ENCODE assay signal across 9 mouse cellular contexts in the genomic region with DNA sequence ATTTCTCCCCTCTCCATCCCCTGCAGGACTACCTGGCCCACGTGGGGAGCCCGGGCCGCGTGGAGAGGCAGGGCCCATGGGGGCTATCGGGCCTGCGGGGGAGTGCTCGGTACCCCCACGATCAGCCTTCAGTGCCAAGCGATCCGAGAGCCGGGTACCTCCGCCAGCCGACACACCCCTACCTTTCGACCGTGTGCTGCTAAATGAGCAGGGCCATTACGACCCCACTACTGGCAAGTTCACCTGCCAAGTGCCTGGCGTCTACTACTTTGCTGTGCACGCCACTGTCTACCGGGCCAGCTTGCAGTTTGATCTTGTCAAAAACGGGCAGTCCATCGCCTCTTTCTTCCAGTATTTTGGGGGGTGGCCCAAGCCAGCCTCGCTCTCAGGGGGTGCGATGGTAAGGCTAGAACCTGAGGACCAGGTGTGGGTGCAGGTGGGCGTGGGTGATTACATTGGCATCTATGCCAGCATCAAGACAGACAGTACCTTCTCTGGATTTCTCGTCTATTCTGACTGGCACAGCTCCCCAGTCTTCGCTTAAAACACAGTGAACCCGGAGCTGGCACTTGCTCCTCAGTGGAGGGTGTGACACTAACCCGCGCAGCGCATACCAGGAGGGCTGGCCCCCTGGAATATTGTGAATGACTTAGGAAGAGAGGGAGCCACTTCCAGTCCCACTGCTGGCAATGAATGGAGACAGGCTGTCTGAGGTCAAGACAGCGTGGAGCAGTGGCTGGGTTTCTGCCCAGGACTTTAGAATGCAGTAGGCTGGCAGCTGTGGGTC. TPM values are rescaled to one million over a fixed set of nuclear protein-coding genes. Genes with fewer than 3 reads are reported as not detected.
DNase-seq lines count a peak whose midpoint lies in the region; ATAC-seq and TF ChIP-seq lines count a peak whose summit lies in the region.
"Had no signal": no experiment of that assay in that cellular context is flagged by ENCODE, and none has a peak within 500 bp of the region (broad histone marks: within the 10 kb centered on the region; RNA-seq: fewer than 3 reads in every experiment).

No protein-coding gene starts in this region.

- no peaks in the 10 kb centered on the region for H3K9me3 ChIP-seq in neural tube, embryonic 11.5 days (ENCODE audit: control insufficient read depth, low read length)
- H3K9me3 ChIP-seq in intestine, postnatal 0 days (ENCODE audit: control insufficient read depth) = no peaks in the 10 kb centered on the region

- H3K27me3 ChIP-seq in neural tube, embryonic 11.5 days (ENCODE audit: control insufficient read depth, insufficient read depth, low read length) = no peaks in the 10 kb centered on the region
- H3K27me3 ChIP-seq in intestine, postnatal 0 days (replicated peaks; ENCODE audit: control insufficient read depth, insufficient read depth, low read length) = no peaks in the 10 kb centered on the region
- no peaks in the 10 kb centered on the region for H3K27me3 ChIP-seq in small intestine, adult 2 months (ENCODE audit: control insufficient read depth, insufficient read depth, low read length)

- WGBS in neural tube, embryonic 11.5 days = 83% methylated on average over 31 of the region's 31 CpGs
- 82% methylated on average over 31 of the region's 31 CpGs for WGBS in intestine, postnatal 0 days
- 81% methylated on average over 31 of the region's 31 CpGs for WGBS in small intestine, adult 2 months

- peaks cover 7% of the 10 kb centered on the region for H3K36me3 ChIP-seq in neural tube, embryonic 11.5 days (ENCODE audit: control insufficient read depth, insufficient read depth, low read length)
- H3K36me3 ChIP-seq in intestine, postnatal 0 days (ENCODE audit: control insufficient read depth, insufficient read depth) = peaks cover 6% of the 10 kb centered on the region; the same call in 1 of the 2 replicates
- H3K36me3 ChIP-seq in small intestine, adult 2 months (ENCODE audit: control insufficient read depth, insufficient read depth, low read length) = peaks cover 3% of the 10 kb centered on the region; the same call in 1 of the 2 replicates

- TF ChIP-seq CTCF in intestine, postnatal 0 days (IDR thresholded peaks at IDR 0.05; ENCODE audit: low read depth) = no peak
- no peak for TF ChIP-seq CTCF in small intestine, adult 2 months (IDR thresholded peaks at IDR 0.05; ENCODE audit: extremely low read depth, insufficient read length, insufficient replicate concordance, low read depth, low read length)

- H3K4me1 ChIP-seq in neural tube, embryonic 11.5 days (ENCODE audit: control insufficient read depth, insufficient read depth, low read length) = peaks cover 22% of the 10 kb centered on the region
- no peaks in the 10 kb centered on the region for H3K4me1 ChIP-seq in intestine, postnatal 0 days (replicated peaks; ENCODE audit: control insufficient read depth, insufficient read depth, low read length)
- peaks cover 5% of the 10 kb centered on the region for H3K4me1 ChIP-seq in small intestine, adult 2 months (ENCODE audit: control insufficient read depth, insufficient read depth, insufficient read length, low read length)

- no peak overlapping the region for H3K27ac ChIP-seq in neural tube, embryonic 11.5 days (ENCODE audit: low read depth, low read length)
- no peak overlapping the region for H3K27ac ChIP-seq in intestine, postnatal 0 days (ENCODE audit: low read depth, low read length)
- 0 out of 2 replicates have a peak overlapping the region, but pooled peaks have one; percentile 71 for H3K27ac ChIP-seq in small intestine, adult 2 months (ENCODE audit: insufficient read depth, low read depth, low read length)

- no peak overlapping the region for H3K9ac ChIP-seq in neural tube, embryonic 11.5 days (ENCODE audit: low read length)
- no peak overlapping the region for H3K9ac ChIP-seq in intestine, postnatal 0 days (ENCODE audit: low read depth, low read length)

- peak overlapping the region; percentile 22; the same call in 1 of the 2 replicates for H3K4me2 ChIP-seq in neural tube, embryonic 11.5 days (ENCODE audit: low read depth)
- peak overlapping the region; percentile 33; the same call in 1 of the 2 replicates for H3K4me2 ChIP-seq in intestine, postnatal 0 days (replicated peaks; ENCODE audit: low read depth)

- intact Hi-C loops in left cerebral cortex, postnatal 14 days (cut with DNase I) = loop anchor here (5.0 kb wide), 2 partner anchors 41 to 121 kb away; a partner anchor contains a TSS

- DNase-seq in heart, adult 11 months = peak; percentile 95
- DNase-seq in heart, postnatal 4 days = no peak
- no peak for DNase-seq in neural tube, embryonic 11.5 days (ENCODE audit: low spot score)
- DNase-seq in neural tube, embryonic 10.5 days (ENCODE audit: extremely low spot score, low spot score) = no peak
- DNase-seq in left cerebral cortex, postnatal 14 days (ENCODE audit: low spot score in 2 of 2) = no peak
- DNase-seq in left cerebral cortex, adult 9 months (ENCODE audit: low spot score in 2 of 2) = no peak

- no peak overlapping the region for H3K4me3 ChIP-seq in neural tube, embryonic 11.5 days (ENCODE audit: low read depth, low read length)
- H3K4me3 ChIP-seq in intestine, postnatal 0 days (ENCODE audit: low read depth, low read length) = no peak overlapping the region
- H3K4me3 ChIP-seq in small intestine, adult 2 months (ENCODE audit: low read depth, low read length) = 0 out of 2 replicates have a peak overlapping the region, but pooled peaks have one; percentile 45

- no peak for TF ChIP-seq POLR2A in small intestine, adult 2 months (IDR thresholded peaks at IDR 0.05; ENCODE audit: low read depth, low read length)

- no peak for ATAC-seq in neural tube, embryonic 11.5 days (ENCODE audit: insufficient read depth, low FRiP score, low TSS enrichment)
- ATAC-seq in intestine, postnatal 0 days = no peak

RNA-seq across cellular contexts. Expression of a gene that starts 1.4 kb away (rescaled TPM):
- 1 to 10 TPM; 8.5 to 9.7 TPM for total RNA-seq in heart, postnatal 4 days (2021)
- polyA plus RNA-seq in neural tube, embryonic 11.5 days (2014; fragmentation: Nextera tagmentation; extraction: Ambion mirVana) = 0.27 and 0.31 TPM in 2 replicates
- 5.4 and 6.0 TPM in 2 replicates for polyA plus RNA-seq in intestine, postnatal 0 days (2015; fragmentation: Nextera tagmentation; extraction: Ambion mirVana)
- polyA plus RNA-seq in small intestine, adult 2 months (2012; rRNA removed) = 6.4 and 7.0 TPM in 2 replicates
- 10 to 100 TPM; 17.1 to 19.6 TPM for total RNA-seq in left cerebral cortex, postnatal 14 days (2021)

RNA-seq across cellular contexts. Expression of a gene that starts 4.8 kb away (rescaled TPM):
- not detected for total RNA-seq in heart, postnatal 4 days (2021)
- 0.20 and 0.95 TPM in 2 replicates for polyA plus RNA-seq in neural tube, embryonic 11.5 days (2014; fragmentation: Nextera tagmentation; extraction: Ambion mirVana)
- polyA plus RNA-seq in intestine, postnatal 0 days (2015; fragmentation: Nextera tagmentation; extraction: Ambion mirVana) = 0.05 TPM in 1 of 2 replicates, not detected in the other
- not detected in 2 replicates for polyA plus RNA-seq in small intestine, adult 2 months (2012; rRNA removed)
- under 1 TPM; 0.25 to 0.37 TPM for total RNA-seq in left cerebral cortex, postnatal 14 days (2021)
- polyA plus RNA-seq: large intestine, adult 2 months had no signal

RNA-seq across cellular contexts. Expression of a gene that starts 4.9 kb away (rescaled TPM):
- total RNA-seq in heart, postnatal 4 days (2021) = 10 to 100 TPM; 22.3 to 24.7 TPM
- 62.4 and 71.1 TPM in 2 replicates for polyA plus RNA-seq in neural tube, embryonic 11.5 days (2014; fragmentation: Nextera tagmentation; extraction: Ambion mirVana)
- 18.4 and 18.8 TPM in 2 replicates for polyA plus RNA-seq in intestine, postnatal 0 days (2015; fragmentation: Nextera tagmentation; extraction: Ambion mirVana)
- polyA plus RNA-seq in small intestine, adult 2 months (2012; rRNA removed) = 16.9 and 26.4 TPM in 2 replicates
- 10 to 100 TPM; 28.1 to 31.9 TPM for total RNA-seq in left cerebral cortex, postnatal 14 days (2021)

RNA-seq across cellular contexts. Expression of a gene that starts 6.9 kb away (rescaled TPM):
- total RNA-seq in heart, postnatal 4 days (2021) = not detected
- 0.15 and 0.21 TPM in 2 replicates for polyA plus RNA-seq in neural tube, embryonic 11.5 days (2014; fragmentation: Nextera tagmentation; extraction: Ambion mirVana)
- 0.05 TPM in 1 of 2 replicates, not detected in the other for polyA plus RNA-seq in intestine, postnatal 0 days (2015; fragmentation: Nextera tagmentation; extraction: Ambion mirVana)
- polyA plus RNA-seq in small intestine, adult 2 months (2012; rRNA removed) = 0.04 TPM in 2 replicates
- under 1 TPM; 0.46 to 0.82 TPM for total RNA-seq in left cerebral cortex, postnatal 14 days (2021)
- polyA plus RNA-seq: large intestine, adult 2 months had no signal

RNA-seq across cellular contexts. Expression of a gene that starts 25.8 kb away (rescaled TPM):
- total RNA-seq in heart, postnatal 4 days (2021) = 100 to 1,000 TPM; 204 to 213 TPM
- polyA plus RNA-seq in neural tube, embryonic 11.5 days (2014; fragmentation: Nextera tagmentation; extraction: Ambion mirVana) = 14.3 and 15.0 TPM in 2 replicates
- 31.5 and 34.0 TPM in 2 replicates for polyA plus RNA-seq in intestine, postnatal 0 days (2015; fragmentation: Nextera tagmentation; extraction: Ambion mirVana)
- 14.2 and 14.3 TPM in 2 replicates for polyA plus RNA-seq in small intestine, adult 2 months (2012; rRNA removed)
- total RNA-seq in left cerebral cortex, postnatal 14 days (2021) = 10 to 100 TPM; 20.3 to 22.0 TPM
